Mouse (Mus musculus): ENCODE results near the gene Zmat5. TPM values are rescaled to one million over a fixed set of nuclear protein-coding genes. Genes with fewer than 3 reads are reported as not detected.
A peak's percentile ranks its signal among the peaks of the same experiment; 100 is the strongest.

Gene Zmat5
- polyA plus RNA-seq, 1 experiment from 2014 or later: 83.0 TPM

- Histone ChIP-seq H3K4me1 (no peaks in the 10 kb centered on the region), H3K27me3 (ENCODE audit: low read depth, poor library complexity, severe bottlenecking) (0 out of 2 replicates have a peak, but pooled peaks cover 2% of the 10 kb centered on the region), H3K27ac (no peak overlapping the region), H3K36me3 (peaks cover 41% of the 10 kb centered on the region), H3K9me3 (replicated peaks) (no peaks in the 10 kb centered on the region), H3K4me3 (no peak overlapping the region)
- WGBS: 97% methylated on average over 6 of the region's 6 CpGs
- DNase-seq (ENCODE audit: low spot score): no peak
Measured at GRCm38 (mm10) chr11:4769881-4770280, 65.4 kb downstream of the Zmat5 start.

GRCm38 (mm10) chr11:4771756-4772155 lies 67.3 kb downstream of the Zmat5 start:
- H3K27me3 ChIP-seq (ENCODE audit: low read depth, poor library complexity, severe bottlenecking): no peaks in the 10 kb centered on the region
- H3K4me3 ChIP-seq: no peak overlapping the region
- peaks cover 50% of the 10 kb centered on the region for H3K36me3 ChIP-seq
- no peak overlapping the region for H3K27ac ChIP-seq
- no peaks in the 10 kb centered on the region for H3K9me3 ChIP-seq (replicated peaks)
- H3K4me1 ChIP-seq: no peaks in the 10 kb centered on the region
- no peak for DNase-seq (ENCODE audit: low spot score)
- 88% methylated on average over 7 of the region's 7 CpGs for WGBS

GRCm38 (mm10) chr11:4772925-4773324 lies 68.4 kb downstream of the Zmat5 start:
- no peaks in the 10 kb centered on the region for H3K9me3 ChIP-seq (replicated peaks)
- H3K27me3 ChIP-seq (ENCODE audit: low read depth, poor library complexity, severe bottlenecking): no peaks in the 10 kb centered on the region
- H3K27ac ChIP-seq: no peak overlapping the region
- H3K4me1 ChIP-seq: no peaks in the 10 kb centered on the region
- 28% methylated on average over 3 of the region's 3 CpGs for WGBS
- peak; percentile 72 for DNase-seq (ENCODE audit: low spot score)
- H3K36me3 ChIP-seq: peaks cover 52% of the 10 kb centered on the region
- no peak overlapping the region for H3K4me3 ChIP-seq

GRCm38 (mm10) chr11:4780927-4781326 lies 76.4 kb downstream of the Zmat5 start:
- Histone ChIP-seq H3K27me3 (ENCODE audit: low read depth, poor library complexity, severe bottlenecking) (no peaks in the 10 kb centered on the region), H3K27ac (no peak overlapping the region), H3K9me3 (replicated peaks) (no peaks in the 10 kb centered on the region), H3K4me3 (no peak overlapping the region), H3K36me3 (peaks cover 94% of the 10 kb centered on the region), H3K4me1 (no peaks in the 10 kb centered on the region)
- 85% methylated on average over 3 of the region's 3 CpGs for WGBS
- no peak for DNase-seq (ENCODE audit: low spot score)

- Histone ChIP-seq H3K4me1 (no peaks in the 10 kb centered on the region), H3K4me3 (no peak overlapping the region), H3K27ac (no peak overlapping the region), H3K9me3 (replicated peaks) (no peaks in the 10 kb centered on the region), H3K36me3 (peaks cover 95% of the 10 kb centered on the region), H3K27me3 (ENCODE audit: low read depth, poor library complexity, severe bottlenecking) (no peaks in the 10 kb centered on the region)
- WGBS: 85% methylated on average over 3 of the region's 3 CpGs
- DNase-seq (ENCODE audit: low spot score): no peak
Measured at GRCm38 (mm10) chr11:4783116-4783515, 78.6 kb downstream of the Zmat5 start.

GRCm38 (mm10) chr11:4784629-4785142 lies 80.2 kb downstream of the Zmat5 start:
- no peaks in the 10 kb centered on the region for H3K9me3 ChIP-seq (replicated peaks)
- no peaks in the 10 kb centered on the region for H3K4me1 ChIP-seq
- no peak overlapping the region for H3K4me3 ChIP-seq
- H3K27ac ChIP-seq: no peak overlapping the region
- 84% methylated on average over 5 of the region's 5 CpGs for WGBS
- no peaks in the 10 kb centered on the region for H3K27me3 ChIP-seq (ENCODE audit: low read depth, poor library complexity, severe bottlenecking)
- DNase-seq (ENCODE audit: low spot score): no peak
- peaks cover 95% of the 10 kb centered on the region for H3K36me3 ChIP-seq

Other genes starting within 250 kb of the Zmat5 start
- gene Mtmr3, start 109.8 kb upstream of the Zmat5 start, polyA plus RNA-seq (2016; fragmentation: Nextera tagmentation; extraction: Ambion mirVana): 26.6 and 31.4 TPM in 2 replicates
- not detected in 2 replicates for gene Gm11032, start 84.6 kb upstream of the Zmat5 start, polyA plus RNA-seq (2016; fragmentation: Nextera tagmentation; extraction: Ambion mirVana)
- gene Ascc2, start 66.9 kb upstream of the Zmat5 start, polyA plus RNA-seq (2016; fragmentation: Nextera tagmentation; extraction: Ambion mirVana): 40.3 and 40.5 TPM in 2 replicates
- 672 and 718 TPM in 2 replicates for gene Uqcr10, start 336 bp upstream of the Zmat5 start, polyA plus RNA-seq (2016; fragmentation: Nextera tagmentation; extraction: Ambion mirVana)
- 0.10 and 0.13 TPM in 2 replicates for gene Cabp7, start 42.1 kb downstream of the Zmat5 start, polyA plus RNA-seq (2016; fragmentation: Nextera tagmentation; extraction: Ambion mirVana)
- 61.4 and 63.8 TPM in 2 replicates for gene Nf2, start 144.9 kb downstream of the Zmat5 start, polyA plus RNA-seq (2016; fragmentation: Nextera tagmentation; extraction: Ambion mirVana)
- 75.9 and 84.2 TPM in 2 replicates for gene Nipsnap1, start 169.3 kb downstream of the Zmat5 start, polyA plus RNA-seq (2016; fragmentation: Nextera tagmentation; extraction: Ambion mirVana)
- 46.3 and 47.5 TPM in 2 replicates for gene Thoc5, start 190.6 kb downstream of the Zmat5 start, polyA plus RNA-seq (2016; fragmentation: Nextera tagmentation; extraction: Ambion mirVana)
- gene Nefh, start 243.4 kb downstream of the Zmat5 start, polyA plus RNA-seq (2016; fragmentation: Nextera tagmentation; extraction: Ambion mirVana): 0.08 TPM in 1 of 2 replicates, not detected in the other

Measured in limb, embryonic 10.5 days (tissue).